Mouse (Mus musculus): ENCODE results near the gene Flad1. TPM values are rescaled to one million over a fixed set of nuclear protein-coding genes. Genes with fewer than 3 reads are reported as not detected.
A peak's percentile ranks its signal among the peaks of the same experiment; 100 is the strongest.

Gene Flad1
- polyA plus RNA-seq, 1 experiment: 17.6 TPM

DNA sequence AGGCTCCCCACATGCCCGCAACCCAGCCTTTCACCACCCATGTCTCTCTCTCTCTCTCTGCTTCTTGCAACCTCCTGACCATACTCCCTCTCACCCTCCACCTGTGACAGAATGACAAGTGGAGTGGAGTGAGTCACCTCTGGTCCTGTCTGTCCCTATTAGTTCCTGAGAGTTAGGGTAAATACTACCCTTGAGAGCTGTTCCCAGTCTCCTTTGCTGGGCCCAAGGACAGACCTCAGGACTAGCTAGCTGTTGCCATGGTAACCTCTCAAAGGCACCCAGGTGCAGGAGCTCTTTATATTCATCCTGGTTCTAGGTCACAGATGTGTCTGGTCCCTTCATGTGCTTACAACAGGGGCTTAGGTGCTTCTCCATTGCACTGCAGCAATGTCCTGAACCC lies 40.2 kb upstream of the Flad1 start:
- H3K4me1 ChIP-seq (ENCODE audit: control insufficient read depth, insufficient read depth, low read length): peaks cover 4% of the 10 kb centered on the region; the same call in 1 of the 2 replicates
- 70% methylated on average over 1 of the region's 1 CpGs for WGBS

GRCm38 (mm10) chr3:89449541-89449940 lies 37.9 kb upstream of the Flad1 start:
- Histone ChIP-seq H3K27ac (ENCODE audit: control insufficient read depth, insufficient read depth, low read depth, low read length, poor library complexity) (no peak overlapping the region; the same call in 1 of the 2 replicates), H3K4me1 (ENCODE audit: control insufficient read depth, insufficient read depth, low read length) (peaks cover 2% of the 10 kb centered on the region; the same call in 1 of the 2 replicates), H3K4me3 (replicated peaks; ENCODE audit: control insufficient read depth, low read depth, low read length) (no peak overlapping the region)
- WGBS: 10% methylated on average over 7 of the region's 7 CpGs
- TF ChIP-seq POLR2A (IDR thresholded peaks at IDR 0.05; ENCODE audit: borderline replicate concordance, control insufficient read depth, low read depth, low read length) (no peak), CTCF (IDR thresholded peaks at IDR 0.05; ENCODE audit: control insufficient read depth, insufficient read depth, low read length) (peak; percentile 91)

More for the DNA sequence above, 40.2 kb upstream of the Flad1 start:
- H3K4me3 ChIP-seq (replicated peaks; ENCODE audit: control insufficient read depth, low read depth, low read length): no peak overlapping the region
- no peak for TF ChIP-seq CTCF (IDR thresholded peaks at IDR 0.05; ENCODE audit: control insufficient read depth, insufficient read depth, low read length)
- no peak for TF ChIP-seq POLR2A (IDR thresholded peaks at IDR 0.05; ENCODE audit: borderline replicate concordance, control insufficient read depth, low read depth, low read length)
- H3K27ac ChIP-seq (ENCODE audit: control insufficient read depth, insufficient read depth, low read depth, low read length, poor library complexity): no peak overlapping the region

DNA sequence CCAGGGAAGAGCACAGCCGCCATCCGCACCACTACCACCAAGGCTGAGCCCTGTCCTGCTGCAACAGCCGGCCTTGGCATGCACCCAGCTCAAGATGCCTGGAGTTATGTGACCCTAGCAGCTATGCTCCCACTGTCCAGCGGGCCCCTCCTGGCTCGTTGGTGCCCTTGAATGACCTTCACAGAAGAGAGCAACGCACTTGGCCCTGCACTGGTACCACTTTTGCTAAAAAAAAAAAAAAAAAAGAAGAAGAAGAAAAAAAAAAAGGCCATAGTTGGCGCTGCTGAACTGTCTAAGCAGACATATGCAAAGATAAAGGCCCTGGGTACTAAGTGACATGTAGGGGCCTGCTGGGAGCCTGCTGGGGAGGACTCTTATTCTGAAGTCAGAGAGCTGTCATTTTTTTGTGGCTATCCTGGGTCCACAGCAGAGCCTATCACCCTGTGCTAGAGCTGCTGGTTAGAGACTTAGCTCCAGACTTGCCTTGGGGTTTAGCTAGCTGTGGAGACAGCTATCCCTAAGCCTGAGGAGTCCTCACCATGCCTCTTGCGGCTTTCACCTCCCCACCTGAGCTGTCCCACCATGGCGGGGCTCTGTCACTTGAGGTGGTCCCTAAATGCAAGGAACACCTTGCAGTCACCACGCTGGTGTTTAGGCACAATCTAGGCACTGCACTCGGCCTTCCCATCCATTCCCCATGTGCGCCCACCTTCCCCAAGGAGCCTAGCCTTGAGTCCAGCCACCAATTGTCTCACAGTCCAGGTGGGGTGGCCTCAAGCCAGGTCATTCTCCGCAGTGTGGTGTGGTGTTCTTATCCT lies 37.3 kb upstream of the Flad1 start:
- H3K27ac ChIP-seq (ENCODE audit: control insufficient read depth, insufficient read depth, low read depth, low read length, poor library complexity): peak overlapping the region; percentile 2; the same call in 1 of the 2 replicates
- no peak for TF ChIP-seq CTCF (IDR thresholded peaks at IDR 0.05; ENCODE audit: control insufficient read depth, insufficient read depth, low read length)
- TF ChIP-seq POLR2A (IDR thresholded peaks at IDR 0.05; ENCODE audit: borderline replicate concordance, control insufficient read depth, low read depth, low read length): no peak
- peaks cover 2% of the 10 kb centered on the region; the same call in 1 of the 2 replicates for H3K4me1 ChIP-seq (ENCODE audit: control insufficient read depth, insufficient read depth, low read length)
- 38% methylated on average over 13 of the region's 13 CpGs for WGBS
- no peak overlapping the region for H3K4me3 ChIP-seq (replicated peaks; ENCODE audit: control insufficient read depth, low read depth, low read length)

DNA sequence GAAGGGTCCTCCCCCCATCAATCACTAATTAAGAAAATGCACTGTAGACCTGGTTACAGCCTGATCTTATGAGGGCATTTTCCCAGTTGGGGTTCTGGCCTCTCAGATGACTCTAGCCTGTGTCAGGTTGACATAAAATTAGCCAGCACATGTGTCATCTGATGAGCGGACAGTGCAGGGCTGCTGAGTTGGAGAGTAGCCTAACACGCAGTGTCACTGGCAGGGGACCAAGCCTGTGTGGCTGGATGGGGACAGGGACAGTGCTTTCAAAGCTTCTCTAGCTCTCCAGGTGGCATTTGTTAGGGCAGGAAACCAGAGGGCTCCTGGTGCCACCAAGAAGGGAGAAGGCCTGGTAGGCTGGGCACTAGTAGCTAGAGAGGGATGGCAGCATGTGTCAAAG lies 29.0 kb upstream of the Flad1 start:
- WGBS: 90% methylated on average over 2 of the region's 2 CpGs
- no peak overlapping the region for H3K27ac ChIP-seq (ENCODE audit: control insufficient read depth, insufficient read depth, low read depth, low read length, poor library complexity)
- H3K4me1 ChIP-seq (ENCODE audit: control insufficient read depth, insufficient read depth, low read length): peaks cover 7% of the 10 kb centered on the region
- TF ChIP-seq CTCF (IDR thresholded peaks at IDR 0.05; ENCODE audit: control insufficient read depth, insufficient read depth, low read length): no peak
- no peak for TF ChIP-seq POLR2A (IDR thresholded peaks at IDR 0.05; ENCODE audit: borderline replicate concordance, control insufficient read depth, low read depth, low read length)
- H3K4me3 ChIP-seq (replicated peaks; ENCODE audit: control insufficient read depth, low read depth, low read length): no peak overlapping the region

- TF ChIP-seq CTCF (IDR thresholded peaks at IDR 0.05; ENCODE audit: control insufficient read depth, insufficient read depth, low read length) (no peak), POLR2A (IDR thresholded peaks at IDR 0.05; ENCODE audit: borderline replicate concordance, control insufficient read depth, low read depth, low read length) (no peak)
- 5% methylated on average over 5 of the region's 5 CpGs for WGBS
- Histone ChIP-seq H3K27ac (ENCODE audit: control insufficient read depth, insufficient read depth, low read depth, low read length, poor library complexity) (peak overlapping the region; percentile 64), H3K4me3 (replicated peaks; ENCODE audit: control insufficient read depth, low read depth, low read length) (peak overlapping the region; percentile 64), H3K4me1 (ENCODE audit: control insufficient read depth, insufficient read depth, low read length) (peaks cover 7% of the 10 kb centered on the region)
These were observed 25.6 kb upstream of the Flad1 start for GRCm38 (mm10) chr3:89437269-89437668.

- peak within 1 kb of the TSS; percentile 64 for H3K27ac ChIP-seq (ENCODE audit: control insufficient read depth, insufficient read depth, low read depth, low read length, poor library complexity)
- TF ChIP-seq CTCF (IDR thresholded peaks at IDR 0.05; ENCODE audit: control insufficient read depth, insufficient read depth, low read length): no peak
- TF ChIP-seq POLR2A (IDR thresholded peaks at IDR 0.05; ENCODE audit: borderline replicate concordance, control insufficient read depth, low read depth, low read length): 0 out of 2 replicates have a peak, but pooled peaks have one; percentile 11
- H3K4me3 ChIP-seq (replicated peaks; ENCODE audit: control insufficient read depth, low read depth, low read length): peak within 1 kb of the TSS; percentile 64
- WGBS: 7% methylated on average over 16 of the region's 16 CpGs
- H3K4me1 ChIP-seq (ENCODE audit: control insufficient read depth, insufficient read depth, low read length): peaks cover 7% of the 10 kb centered on the region
These were observed 24.8 kb upstream of the Flad1 start, which contains the start of gene Pbxip1 for GRCm38 (mm10) chr3:89436176-89437113. Pbxip1 (plus strand) TSS chr3:89436706.

DNA sequence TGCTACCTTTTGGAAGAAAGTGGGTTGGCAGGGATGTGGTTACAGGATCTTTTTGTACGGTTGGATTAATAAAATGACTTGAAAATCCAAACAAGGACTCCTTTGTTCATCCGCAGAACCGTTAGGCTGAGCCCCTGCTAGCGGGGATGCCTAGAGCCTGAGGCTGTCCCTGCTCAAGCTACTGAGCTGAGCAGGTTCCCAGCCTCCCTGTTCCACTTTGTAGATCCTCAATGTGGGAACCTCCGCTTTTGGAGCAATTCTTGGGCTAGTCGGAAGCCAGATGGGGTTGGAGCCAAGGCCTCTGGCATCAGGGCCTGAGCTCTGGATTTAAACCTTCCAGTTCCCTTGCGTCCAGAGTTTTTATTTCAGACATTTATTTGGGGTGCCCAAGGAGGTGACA lies 23.4 kb upstream of the Flad1 start:
- H3K4me1 ChIP-seq (ENCODE audit: control insufficient read depth, insufficient read depth, low read length): peaks cover 7% of the 10 kb centered on the region
- no peak for TF ChIP-seq CTCF (IDR thresholded peaks at IDR 0.05; ENCODE audit: control insufficient read depth, insufficient read depth, low read length)
- TF ChIP-seq POLR2A (IDR thresholded peaks at IDR 0.05; ENCODE audit: borderline replicate concordance, control insufficient read depth, low read depth, low read length): no peak
- WGBS: 91% methylated on average over 7 of the region's 7 CpGs
- no peak overlapping the region for H3K4me3 ChIP-seq (replicated peaks; ENCODE audit: control insufficient read depth, low read depth, low read length)
- no peak overlapping the region for H3K27ac ChIP-seq (ENCODE audit: control insufficient read depth, insufficient read depth, low read depth, low read length, poor library complexity)

DNA sequence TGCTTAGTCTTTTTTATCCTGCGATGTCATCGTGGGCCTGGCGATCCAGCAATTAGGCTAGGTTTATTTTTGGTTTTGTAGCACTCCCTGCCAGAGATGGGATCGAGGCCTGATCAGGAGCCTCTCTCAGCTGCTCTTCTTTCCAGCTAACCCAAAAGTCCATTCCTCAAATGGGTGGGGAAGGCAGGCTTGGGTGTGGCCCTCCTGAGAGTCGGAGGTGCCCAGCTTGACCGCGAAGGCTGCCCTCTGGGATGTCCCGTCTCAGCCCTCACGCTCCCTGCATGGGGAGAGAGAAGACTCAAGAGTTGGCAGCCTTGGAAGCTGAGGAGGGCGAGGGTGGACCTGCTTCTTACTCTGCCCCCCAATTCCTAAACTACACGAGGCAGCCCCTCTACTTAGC lies 22.9 kb upstream of the Flad1 start:
- Histone ChIP-seq H3K4me3 (replicated peaks; ENCODE audit: control insufficient read depth, low read depth, low read length) (no peak overlapping the region), H3K27ac (ENCODE audit: control insufficient read depth, insufficient read depth, low read depth, low read length, poor library complexity) (no peak overlapping the region), H3K4me1 (ENCODE audit: control insufficient read depth, insufficient read depth, low read length) (peaks cover 7% of the 10 kb centered on the region)
- TF ChIP-seq POLR2A (IDR thresholded peaks at IDR 0.05; ENCODE audit: borderline replicate concordance, control insufficient read depth, low read depth, low read length) (no peak), CTCF (IDR thresholded peaks at IDR 0.05; ENCODE audit: control insufficient read depth, insufficient read depth, low read length) (no peak)
- WGBS: 89% methylated on average over 11 of the region's 11 CpGs
